Mouse (Mus musculus): Measurements from ENCODE around the gene Spdye4c.
A peak's percentile ranks its signal among the peaks of the same experiment; 100 is the strongest.

Spdye4c gene

GRCm38 (mm10) chr2:128590909-128591308, at the start of gene Spdye4c:
Gene Spdye4c, plus strand, starts transcription at chr2:128591209.
- H3K36me3 ChIP-seq (ENCODE audit: control insufficient read depth, insufficient read depth, low read length, poor library complexity, severe bottlenecking) = no peaks in the 10 kb centered on the region
- DNase-seq (ENCODE audit: low read depth, low spot score) = no peak
- H3K27me3 ChIP-seq (ENCODE audit: control insufficient read depth, insufficient read depth, low read length, poor library complexity, severe bottlenecking) = no peaks in the 10 kb centered on the region

GRCm38 (mm10) chr2:128543495-128543894, 47.5 kb upstream of the Spdye4c start:
- Histone ChIP-seq H3K36me3 (ENCODE audit: control insufficient read depth, insufficient read depth, low read length, poor library complexity, severe bottlenecking) (no peaks in the 10 kb centered on the region), H3K27me3 (ENCODE audit: control insufficient read depth, insufficient read depth, low read length, poor library complexity, severe bottlenecking) (no peaks in the 10 kb centered on the region)
- no peak for DNase-seq (ENCODE audit: low read depth, low spot score)

DNA sequence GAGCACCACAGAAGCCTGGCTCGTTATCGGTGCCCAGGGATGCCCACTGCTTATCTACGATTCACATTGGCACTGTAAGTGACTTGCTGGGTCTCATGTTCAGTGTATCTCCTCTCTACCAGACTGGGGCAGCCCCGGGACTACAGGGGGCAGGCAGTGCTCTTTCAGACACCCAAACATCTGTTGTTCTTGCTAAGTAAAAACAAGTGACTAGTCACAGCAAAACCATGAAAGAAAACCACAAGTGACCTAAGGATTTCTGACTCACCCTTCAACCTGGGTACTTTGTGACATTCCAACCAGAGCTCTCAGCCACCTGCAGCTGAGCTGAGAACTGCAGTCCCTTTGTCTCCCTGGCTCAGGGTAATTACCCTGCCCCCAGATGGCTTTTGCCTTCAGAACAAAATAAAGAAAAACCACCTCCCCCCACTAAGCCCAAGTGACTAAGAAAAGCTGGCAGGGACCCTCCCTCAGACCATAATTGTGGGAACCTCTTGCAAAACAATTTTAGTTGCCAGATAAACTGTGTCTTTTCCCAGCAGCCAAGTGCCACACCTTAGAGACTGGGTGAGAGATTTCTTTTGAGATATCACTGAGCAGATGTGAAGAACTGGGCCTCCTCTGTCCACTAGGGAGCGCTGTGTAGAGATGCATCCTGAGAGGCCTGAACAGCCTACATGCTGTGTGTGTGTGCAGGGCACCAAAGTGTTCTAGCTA, 46.4 kb upstream of the Spdye4c start:
- peak; percentile 22 for DNase-seq (ENCODE audit: low read depth, low spot score)
- H3K27me3 ChIP-seq (ENCODE audit: control insufficient read depth, insufficient read depth, low read length, poor library complexity, severe bottlenecking) = no peaks in the 10 kb centered on the region
- no peaks in the 10 kb centered on the region for H3K36me3 ChIP-seq (ENCODE audit: control insufficient read depth, insufficient read depth, low read length, poor library complexity, severe bottlenecking)

DNA sequence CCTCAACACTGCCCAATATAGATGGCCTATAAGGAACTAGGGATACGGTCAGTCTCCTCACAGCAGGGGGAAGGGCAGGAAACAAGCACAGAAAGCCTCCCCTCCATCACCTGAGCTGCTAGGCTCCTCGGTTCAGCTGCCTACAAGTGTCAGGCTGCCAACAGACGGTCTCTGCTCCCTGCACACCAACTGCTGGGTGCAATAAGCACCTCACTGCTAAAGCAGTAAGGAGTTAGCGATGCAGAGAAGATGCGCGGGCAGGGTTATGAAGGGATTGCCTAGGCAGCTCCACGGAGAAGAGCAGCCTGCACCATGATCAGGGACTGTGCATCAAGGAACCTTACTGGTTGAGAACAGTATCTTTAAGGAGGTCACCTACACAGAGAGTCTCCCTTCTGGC, 45.6 kb upstream of the Spdye4c start:
- DNase-seq (ENCODE audit: low read depth, low spot score) = no peak
- Histone ChIP-seq H3K36me3 (ENCODE audit: control insufficient read depth, insufficient read depth, low read length, poor library complexity, severe bottlenecking) (no peaks in the 10 kb centered on the region), H3K27me3 (ENCODE audit: control insufficient read depth, insufficient read depth, low read length, poor library complexity, severe bottlenecking) (no peaks in the 10 kb centered on the region)

DNA sequence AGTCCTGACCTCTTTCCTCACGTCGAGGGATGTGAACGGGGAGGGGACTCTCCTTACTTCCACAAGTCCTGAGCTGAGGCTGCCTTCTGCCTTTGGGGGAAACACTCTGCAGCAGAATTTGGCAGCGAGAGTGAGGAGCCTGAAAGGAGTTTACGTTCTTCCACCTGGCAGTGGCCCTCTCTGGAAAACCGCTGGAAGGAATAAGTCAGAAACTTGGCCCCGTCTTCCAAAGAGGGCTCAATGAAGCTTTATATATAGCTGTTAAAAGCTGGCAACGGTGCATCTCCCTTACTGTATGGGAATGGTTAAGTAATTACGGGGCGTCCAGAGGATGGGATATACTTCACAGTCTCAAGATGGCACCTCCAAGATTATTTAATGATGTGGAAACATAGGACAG, 43.9 kb upstream of the Spdye4c start:
- DNase-seq (ENCODE audit: low read depth, low spot score) = no peak
- H3K36me3 ChIP-seq (ENCODE audit: control insufficient read depth, insufficient read depth, low read length, poor library complexity, severe bottlenecking) = no peaks in the 10 kb centered on the region
- no peaks in the 10 kb centered on the region for H3K27me3 ChIP-seq (ENCODE audit: control insufficient read depth, insufficient read depth, low read length, poor library complexity, severe bottlenecking)

DNA sequence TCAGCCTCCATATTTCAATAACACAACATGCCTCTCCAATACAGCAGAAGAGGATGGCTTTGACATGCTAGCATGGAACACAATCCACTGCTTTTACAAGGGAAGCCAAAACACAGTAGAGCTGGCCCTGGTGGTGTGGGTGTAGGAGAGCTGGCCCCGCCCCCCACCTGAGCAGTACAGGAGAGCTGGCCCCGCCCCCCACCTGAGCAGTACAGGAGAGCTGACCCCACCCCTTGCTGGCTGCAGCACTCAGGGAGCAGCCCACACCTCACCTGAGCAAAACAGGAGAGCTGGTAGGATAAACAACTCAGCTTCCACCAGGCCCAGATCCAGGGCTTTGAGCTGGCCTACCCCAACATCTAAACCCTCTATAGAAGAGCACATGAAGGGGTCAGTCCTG, 42.7 kb upstream of the Spdye4c start:
- H3K27me3 ChIP-seq (ENCODE audit: control insufficient read depth, insufficient read depth, low read length, poor library complexity, severe bottlenecking) = no peaks in the 10 kb centered on the region
- DNase-seq (ENCODE audit: low read depth, low spot score) = no peak

DNA sequence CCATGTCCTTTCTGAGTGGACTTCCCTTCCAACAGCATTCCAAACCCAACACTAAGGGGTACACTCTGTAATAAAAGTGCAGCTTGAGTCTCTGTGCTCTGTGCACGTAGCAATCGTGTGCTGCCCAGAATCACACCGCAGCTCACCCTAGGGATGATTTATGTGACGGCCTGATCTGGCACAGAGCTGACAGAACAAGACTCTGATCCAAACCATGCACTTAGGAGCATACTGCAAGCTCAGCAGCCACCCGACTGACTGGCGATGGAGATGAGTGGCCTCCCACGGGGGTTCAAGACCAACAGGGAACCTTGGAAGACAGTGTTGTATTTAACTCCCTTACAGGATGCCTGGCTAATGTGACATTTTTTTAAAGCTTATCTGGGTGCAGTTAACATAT, 41.4 kb upstream of the Spdye4c start:
- Histone ChIP-seq H3K36me3 (ENCODE audit: control insufficient read depth, insufficient read depth, low read length, poor library complexity, severe bottlenecking) (no peaks in the 10 kb centered on the region), H3K27me3 (ENCODE audit: control insufficient read depth, insufficient read depth, low read length, poor library complexity, severe bottlenecking) (no peaks in the 10 kb centered on the region)
- no peak for DNase-seq (ENCODE audit: low read depth, low spot score)

More for the DNA sequence above, 42.7 kb upstream of the Spdye4c start:
- H3K36me3 ChIP-seq (ENCODE audit: control insufficient read depth, insufficient read depth, low read length, poor library complexity, severe bottlenecking) = no peaks in the 10 kb centered on the region

GRCm38 (mm10) chr2:128549963-128550362, 41.0 kb upstream of the Spdye4c start:
- DNase-seq (ENCODE audit: low read depth, low spot score) = no peak
- no peaks in the 10 kb centered on the region for H3K27me3 ChIP-seq (ENCODE audit: control insufficient read depth, insufficient read depth, low read length, poor library complexity, severe bottlenecking)
- no peaks in the 10 kb centered on the region for H3K36me3 ChIP-seq (ENCODE audit: control insufficient read depth, insufficient read depth, low read length, poor library complexity, severe bottlenecking)

DNA sequence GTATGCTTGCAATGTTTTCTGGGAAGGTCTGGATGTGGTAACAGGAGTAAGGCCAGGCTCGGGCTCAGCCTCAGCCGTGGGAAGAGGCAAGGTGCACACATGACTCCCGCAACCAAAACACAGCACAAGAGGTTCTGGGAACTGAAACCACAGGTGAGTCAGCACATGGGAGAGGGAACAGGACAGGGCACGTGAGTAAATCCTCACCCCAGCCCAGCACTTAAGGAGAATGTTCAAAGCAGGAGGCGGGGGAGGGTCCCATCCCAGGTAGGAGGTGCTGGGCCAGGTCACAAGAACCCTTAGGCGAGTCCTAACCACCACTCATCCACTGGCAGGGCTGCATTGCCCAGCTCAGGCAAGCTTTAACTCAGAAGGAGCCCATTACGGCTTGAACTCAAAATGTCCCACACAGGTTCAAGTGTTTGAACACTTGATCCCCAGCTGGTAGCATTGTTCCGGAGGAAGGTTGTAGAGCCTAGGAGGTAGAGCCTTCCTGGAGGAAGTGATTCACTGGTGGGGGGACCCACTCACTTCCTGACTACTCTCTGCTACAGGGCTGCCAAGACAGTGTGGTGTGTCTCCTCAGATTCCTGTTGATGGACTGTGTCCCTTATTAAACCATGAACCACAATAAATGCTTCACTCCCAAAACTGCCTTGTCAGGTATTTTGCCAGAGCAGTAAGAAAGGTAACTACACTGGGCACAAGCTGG, 38.8 kb upstream of the Spdye4c start:
- H3K27me3 ChIP-seq (ENCODE audit: control insufficient read depth, insufficient read depth, low read length, poor library complexity, severe bottlenecking) = no peaks in the 10 kb centered on the region
- no peak for DNase-seq (ENCODE audit: low read depth, low spot score)

DNA sequence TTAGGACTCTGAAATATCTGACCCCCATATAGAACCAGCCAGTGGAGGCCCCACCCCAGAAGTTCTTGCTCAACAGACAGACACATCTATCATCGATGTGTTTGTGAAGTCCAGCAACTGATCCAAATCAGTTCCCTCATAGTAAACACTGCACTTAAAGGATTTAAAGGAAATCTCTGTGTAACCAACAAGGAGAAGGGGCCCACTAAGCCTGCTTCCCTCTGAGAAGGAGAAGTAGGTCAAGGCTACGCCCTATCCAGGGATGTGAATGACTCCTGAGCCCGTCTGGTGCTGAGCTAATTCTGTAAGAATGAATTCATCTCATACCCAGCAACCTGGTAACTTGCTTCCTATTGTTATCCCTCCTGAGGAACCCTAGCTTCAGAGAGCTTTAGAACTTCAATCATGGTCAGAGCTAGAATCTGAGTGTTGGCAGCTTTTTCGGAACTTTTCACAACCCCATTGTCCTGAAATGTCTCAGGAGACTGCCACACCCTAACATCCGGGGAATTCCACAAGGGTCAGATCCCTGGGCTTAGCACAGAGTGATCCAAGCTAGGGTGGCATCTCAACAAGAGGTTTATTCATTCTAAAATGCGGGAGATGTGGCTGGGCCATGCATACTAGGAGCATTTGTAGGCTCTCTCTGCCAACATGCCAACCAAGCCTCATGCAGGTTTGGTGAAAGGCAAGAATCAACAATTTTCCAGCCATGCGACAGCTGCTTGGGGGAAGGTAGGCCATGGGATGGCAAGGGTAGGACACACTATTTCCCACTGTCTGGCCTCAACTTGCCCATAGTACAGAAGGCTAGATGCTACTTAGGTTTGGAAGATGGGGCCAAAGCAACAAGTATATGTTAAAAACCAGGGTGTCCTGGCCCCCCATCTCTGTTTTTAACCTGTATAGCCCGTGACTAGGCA, 38.0 kb upstream of the Spdye4c start:
- H3K36me3 ChIP-seq (ENCODE audit: control insufficient read depth, insufficient read depth, low read length, poor library complexity, severe bottlenecking) = no peaks in the 10 kb centered on the region
- DNase-seq (ENCODE audit: low read depth, low spot score) = no peak
- H3K27me3 ChIP-seq (ENCODE audit: control insufficient read depth, insufficient read depth, low read length, poor library complexity, severe bottlenecking) = no peaks in the 10 kb centered on the region

More for the DNA sequence above, 38.8 kb upstream of the Spdye4c start:
- no peaks in the 10 kb centered on the region for H3K36me3 ChIP-seq (ENCODE audit: control insufficient read depth, insufficient read depth, low read length, poor library complexity, severe bottlenecking)

DNA sequence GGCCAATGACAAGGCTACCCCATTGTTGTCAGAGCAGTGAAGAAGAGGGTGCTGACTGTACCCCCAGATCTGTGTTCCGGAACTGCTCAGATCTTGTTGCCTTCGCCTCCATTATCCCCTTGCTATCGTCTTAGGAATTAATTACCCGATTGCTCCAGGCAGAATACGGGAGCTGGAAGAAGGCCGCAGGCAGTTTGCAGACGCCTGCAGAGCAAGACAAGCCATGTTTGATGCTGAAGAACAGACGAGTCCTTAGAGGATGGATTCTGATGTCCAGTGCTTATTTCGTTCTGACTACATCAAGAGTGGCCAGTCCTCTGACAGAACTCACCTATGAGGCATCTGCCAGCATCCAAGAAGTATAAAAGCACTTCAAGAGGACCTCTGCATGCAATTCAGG, 35.9 kb upstream of the Spdye4c start:
- Histone ChIP-seq H3K36me3 (ENCODE audit: control insufficient read depth, insufficient read depth, low read length, poor library complexity, severe bottlenecking) (no peaks in the 10 kb centered on the region), H3K27me3 (ENCODE audit: control insufficient read depth, insufficient read depth, low read length, poor library complexity, severe bottlenecking) (no peaks in the 10 kb centered on the region)
- DNase-seq (ENCODE audit: low read depth, low spot score) = no peak

GRCm38 (mm10) chr2:128564195-128564594, 26.8 kb upstream of the Spdye4c start:
- no peaks in the 10 kb centered on the region for H3K27me3 ChIP-seq (ENCODE audit: control insufficient read depth, insufficient read depth, low read length, poor library complexity, severe bottlenecking)
- DNase-seq (ENCODE audit: low read depth, low spot score) = peak; percentile 3
- no peaks in the 10 kb centered on the region for H3K36me3 ChIP-seq (ENCODE audit: control insufficient read depth, insufficient read depth, low read length, poor library complexity, severe bottlenecking)

GRCm38 (mm10) chr2:128565904-128566303, 25.1 kb upstream of the Spdye4c start:
- H3K36me3 ChIP-seq (ENCODE audit: control insufficient read depth, insufficient read depth, low read length, poor library complexity, severe bottlenecking) = no peaks in the 10 kb centered on the region
- no peak for DNase-seq (ENCODE audit: low read depth, low spot score)
- H3K27me3 ChIP-seq (ENCODE audit: control insufficient read depth, insufficient read depth, low read length, poor library complexity, severe bottlenecking) = no peaks in the 10 kb centered on the region

DNA sequence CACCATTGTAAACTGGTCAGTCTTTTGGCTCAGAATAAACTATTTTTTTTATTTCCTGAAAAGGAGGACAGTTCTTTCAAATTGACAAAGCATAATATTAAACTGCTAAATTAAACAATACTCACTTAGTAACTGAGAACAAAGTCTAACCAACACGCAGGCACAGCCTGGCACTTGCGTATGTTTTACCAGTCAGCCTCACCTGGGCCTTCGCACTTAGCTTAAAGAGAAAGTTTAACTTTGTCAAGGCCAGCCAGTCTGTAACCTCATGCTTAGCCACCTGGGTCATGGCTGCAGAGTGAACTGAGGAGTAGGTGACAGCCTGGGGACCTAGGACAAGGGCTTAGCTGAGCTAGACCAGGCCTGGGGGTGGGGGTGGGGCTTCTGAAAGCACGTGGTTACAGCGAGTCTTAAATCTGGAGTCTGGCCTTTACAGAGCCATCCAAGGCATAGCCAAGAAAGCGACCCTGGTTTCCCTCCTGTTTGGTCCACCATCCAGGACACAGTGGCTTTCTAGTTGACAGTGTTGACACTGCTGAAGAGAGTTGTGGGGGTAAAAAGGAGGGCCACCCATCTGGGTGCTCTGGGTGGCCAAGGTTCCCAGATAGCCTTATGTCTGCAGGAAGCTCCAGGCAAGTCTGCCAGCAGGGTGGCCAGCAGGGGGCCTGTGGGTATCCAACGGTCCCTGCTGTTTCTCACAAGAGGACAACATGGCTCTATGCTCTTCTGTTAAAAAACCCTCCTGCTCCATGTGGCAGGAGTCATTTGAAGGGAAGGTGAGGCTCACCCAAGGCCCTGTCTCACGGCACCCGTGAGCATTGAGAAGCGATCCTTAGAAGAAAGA, 24.5 kb upstream of the Spdye4c start:
- H3K36me3 ChIP-seq (ENCODE audit: control insufficient read depth, insufficient read depth, low read length, poor library complexity, severe bottlenecking) = no peaks in the 10 kb centered on the region
- no peak for DNase-seq (ENCODE audit: low read depth, low spot score)
- no peaks in the 10 kb centered on the region for H3K27me3 ChIP-seq (ENCODE audit: control insufficient read depth, insufficient read depth, low read length, poor library complexity, severe bottlenecking)
